Mouse (Mus musculus) MEL (cell line): ENCODE measurements around the gene Glt28d2. TPM values are rescaled to one million over a fixed set of nuclear protein-coding genes. Genes with fewer than 3 reads are reported as not detected.

Experiments used
- DNase-seq: peaks from one replicate; pipeline ENCODE4 v3.0.0; 2011; ENCODE audit warnings: low read depth, low spot score
- H3K27ac ChIP-seq: 2 replicates; pipeline ENCODE4 v1.5.1; 2012; ENCODE audit warnings: low read depth, mild to moderate bottlenecking, control low read depth, low read length, moderate library complexity; ENCODE audit not compliant: control insufficient read depth
- H3K27me3 ChIP-seq, 2 experiments: fragments of 150-350 bp in 1 of 2; sonication (generic) in 1 of 2; 2 replicates each; pipeline ENCODE4 v1.6.1; 2012; ENCODE audit warnings: low read length in 2 of 2, mild to moderate bottlenecking in 2 of 2, improper control_type of control experiment in 1 of 2, moderate library complexity in 1 of 2; ENCODE audit not compliant: insufficient read depth in 2 of 2, control insufficient read depth in 1 of 2
- H3K36me3 ChIP-seq, 2 experiments: 2 replicates each; pipeline ENCODE4 v1.6.1; 2012 to 2014; ENCODE audit warnings: low read length in 2 of 2, improper control_type of control experiment in 1 of 2, inconsistent platforms in 1 of 2, mild to moderate bottlenecking in 1 of 2; ENCODE audit not compliant: insufficient read depth in 2 of 2, control insufficient read depth in 1 of 2
- H3K4me1 ChIP-seq, 2 experiments: fragments of 150-350 bp in 1 of 2; sonication (generic) in 1 of 2; 2 replicates each; pipeline ENCODE4 v1.6.1; 2012; ENCODE audit warnings: low read length in 2 of 2, improper control_type of control experiment in 1 of 2, mild to moderate bottlenecking in 1 of 2; ENCODE audit not compliant: insufficient read depth in 2 of 2, control insufficient read depth in 1 of 2
- H3K4me3 ChIP-seq, 2 experiments: fragments of 150-350 bp in 1 of 2; sonication (generic) in 1 of 2; 2 replicates each; pipeline ENCODE4 v1.5.1; 2012; ENCODE audit warnings: low read depth in 2 of 2, low read length in 2 of 2, mild to moderate bottlenecking in 2 of 2, moderate library complexity in 2 of 2, control low read depth in 1 of 2, improper control_type of control experiment in 1 of 2; ENCODE audit not compliant: control insufficient read depth in 1 of 2, insufficient read depth in 1 of 2
- H3K79me2 ChIP-seq: 2 replicates; pipeline ENCODE4 v1.6.1; 2012; ENCODE audit warnings: mild to moderate bottlenecking, low read length, moderate library complexity; ENCODE audit not compliant: control insufficient read depth, poor library complexity, insufficient read depth
- H3K9ac ChIP-seq: 2 replicates; pipeline ENCODE4 v1.6.1; 2012; ENCODE audit warnings: low read depth, mild to moderate bottlenecking, control low read depth, low read length, moderate library complexity; ENCODE audit not compliant: control insufficient read depth, poor library complexity, severe bottlenecking
- H3K9me3 ChIP-seq: fragments of 150-350 bp; sonication (generic); replicated peaks from 2 replicates; pipeline ENCODE4 v1.6.1; 2012; ENCODE audit warnings: mild to moderate bottlenecking, low read length, improper control_type of control experiment, moderate library complexity; ENCODE audit not compliant: insufficient read depth
- BHLHE40 ChIP-seq: IDR thresholded peaks from 2 replicates; pipeline ENCODE4 v1.6.1; 2012; ENCODE audit warnings: low read depth, mild to moderate bottlenecking, inconsistent platforms, low read length, improper control_type of control experiment, borderline replicate concordance
- CHD2 ChIP-seq: IDR thresholded peaks from 2 replicates; pipeline ENCODE4 v1.6.1; 2011; ENCODE audit warnings: low read length, improper control_type of control experiment
- E2F4 ChIP-seq: IDR thresholded peaks from 2 replicates; pipeline ENCODE4 v1.6.1; 2011; ENCODE audit warnings: low read depth, low read length, improper control_type of control experiment, borderline replicate concordance
- ELF1 ChIP-seq: IDR thresholded peaks from 2 replicates; pipeline ENCODE4 v1.6.1; 2014; ENCODE audit warnings: low read depth, mild to moderate bottlenecking, inconsistent platforms, low read length, improper control_type of control experiment, moderate library complexity
- ETS1 ChIP-seq: IDR thresholded peaks from 2 replicates; pipeline ENCODE4 v1.6.1; 2012; ENCODE audit warnings: low read depth, mild to moderate bottlenecking, inconsistent platforms, low read length, improper control_type of control experiment, moderate library complexity
- JUND ChIP-seq: IDR thresholded peaks from 2 replicates; pipeline ENCODE4 v1.6.1; 2011; ENCODE audit warnings: low read depth, mild to moderate bottlenecking, improper control_type of control experiment, low read length
- KAT2A ChIP-seq: conservative IDR thresholded peaks from 2 replicates; pipeline ENCODE4 v1.6.1; 2012; ENCODE audit warnings: low read depth, low read length, improper control_type of control experiment, inconsistent platforms
- MAFK ChIP-seq: IDR thresholded peaks from 2 replicates; pipeline ENCODE4 v1.6.1; 2011; ENCODE audit warnings: low read depth, mild to moderate bottlenecking, low read length, improper control_type of control experiment, borderline replicate concordance
- MAZ ChIP-seq: IDR thresholded peaks from 2 replicates; pipeline ENCODE4 v1.6.1; 2012; ENCODE audit warnings: low read depth, mild to moderate bottlenecking, inconsistent platforms, low read length, improper control_type of control experiment
- MEF2A ChIP-seq: IDR thresholded peaks from 2 replicates; pipeline ENCODE4 v1.6.1; 2014; ENCODE audit warnings: low read depth, mild to moderate bottlenecking, inconsistent platforms, low read length, improper control_type of control experiment; ENCODE audit not compliant: poor library complexity, insufficient replicate concordance, severe bottlenecking; ENCODE audit errors: extremely low read depth
- MXI1 ChIP-seq: IDR thresholded peaks from 2 replicates; pipeline ENCODE4 v1.6.1; 2011; ENCODE audit warnings: mild to moderate bottlenecking, low read depth, low read length, improper control_type of control experiment
- MYC ChIP-seq: IDR thresholded peaks from 2 replicates; pipeline ENCODE4 v1.6.1; 2011; ENCODE audit warnings: low read depth, mild to moderate bottlenecking, low read length, improper control_type of control experiment, moderate library complexity
- NRF1 ChIP-seq: IDR thresholded peaks from 2 replicates; pipeline ENCODE4 v1.6.1; 2014; ENCODE audit warnings: low read depth, mild to moderate bottlenecking, inconsistent platforms, low read length, improper control_type of control experiment, moderate library complexity; ENCODE audit not compliant: poor library complexity, insufficient read depth, severe bottlenecking
- POLR2A ChIP-seq, 2 experiments: IDR thresholded peaks; 2 replicates each; pipeline ENCODE4 v1.6.1; 2011 to 2012; ENCODE audit warnings: low read length in 2 of 2, mild to moderate bottlenecking in 2 of 2, control low read depth in 1 of 2, improper control_type of control experiment in 1 of 2, low read depth in 1 of 2, moderate library complexity in 1 of 2; ENCODE audit not compliant: control insufficient read depth in 1 of 2, insufficient read depth in 1 of 2, poor library complexity in 1 of 2
- POLR2AphosphoS2 ChIP-seq: IDR thresholded peaks from 2 replicates; pipeline ENCODE4 v1.6.1; 2011; ENCODE audit warnings: low read length, improper control_type of control experiment
- SIN3A ChIP-seq: IDR thresholded peaks from 2 replicates; pipeline ENCODE4 v1.6.1; 2012; ENCODE audit warnings: low read length, improper control_type of control experiment, inconsistent platforms
- SMC3 ChIP-seq: IDR thresholded peaks from 2 replicates; pipeline ENCODE4 v1.6.1; 2011; ENCODE audit warnings: low read depth, low read length, improper control_type of control experiment
- TAL1 ChIP-seq: IDR thresholded peaks from 2 replicates; pipeline ENCODE4 v1.6.1; 2012; ENCODE audit warnings: mild to moderate bottlenecking, inconsistent platforms, low read length, moderate library complexity, mixed read lengths
- UBTF ChIP-seq: IDR thresholded peaks from 2 replicates; pipeline ENCODE4 v1.6.1; 2012; ENCODE audit warnings: low read depth, mild to moderate bottlenecking, inconsistent platforms, low read length, improper control_type of control experiment, moderate library complexity, borderline replicate concordance; ENCODE audit not compliant: insufficient read depth
- USF2 ChIP-seq, 2 experiments: IDR thresholded peaks; 2 replicates each; pipeline ENCODE4 v1.6.1; 2011 to 2012; ENCODE audit warnings: improper control_type of control experiment in 2 of 2, low read length in 2 of 2, borderline replicate concordance in 1 of 2, inconsistent platforms in 1 of 2, low read depth in 1 of 2, mild to moderate bottlenecking in 1 of 2; ENCODE audit not compliant: insufficient read depth in 1 of 2
- ZKSCAN1 ChIP-seq: IDR thresholded peaks from 2 replicates; pipeline ENCODE4 v1.6.1; 2012; ENCODE audit warnings: low read depth, mild to moderate bottlenecking, inconsistent platforms, low read length, improper control_type of control experiment, moderate library complexity
- ZMIZ1 ChIP-seq: IDR thresholded peaks from 2 replicates; pipeline ENCODE4 v1.6.1; 2012; ENCODE audit warnings: low read depth, mild to moderate bottlenecking, inconsistent platforms, low read length, improper control_type of control experiment, moderate library complexity
- polyA plus RNA-seq, 2 experiments: library from polyadenylated mRNA; stranded (reverse) in 1 of 2; unstranded in 1 of 2; fragments of >175 nt in 1 of 2; fragments of >200 nt in 1 of 2; gene quantifications; 2 replicates each; pipeline versions ENCODE4 v1.2.1 to v1.2.4; 2012; ENCODE audit warnings: low replicate concordance in 2 of 2, low read depth in 1 of 2; ENCODE audit not compliant: insufficient read length in 2 of 2, insufficient read depth in 1 of 2, missing spikeins in 1 of 2
- total RNA-seq: library from RNA; depleted of rRNA; stranded (reverse); fragments of 300-350 nt; gene quantifications from 2 replicates; pipeline ENCODE4 v1.2.3, GENCODE M21; 2012

The Glt28d2 gene
- total and polyA plus RNA-seq, 3 experiments, result not detected

DNA sequence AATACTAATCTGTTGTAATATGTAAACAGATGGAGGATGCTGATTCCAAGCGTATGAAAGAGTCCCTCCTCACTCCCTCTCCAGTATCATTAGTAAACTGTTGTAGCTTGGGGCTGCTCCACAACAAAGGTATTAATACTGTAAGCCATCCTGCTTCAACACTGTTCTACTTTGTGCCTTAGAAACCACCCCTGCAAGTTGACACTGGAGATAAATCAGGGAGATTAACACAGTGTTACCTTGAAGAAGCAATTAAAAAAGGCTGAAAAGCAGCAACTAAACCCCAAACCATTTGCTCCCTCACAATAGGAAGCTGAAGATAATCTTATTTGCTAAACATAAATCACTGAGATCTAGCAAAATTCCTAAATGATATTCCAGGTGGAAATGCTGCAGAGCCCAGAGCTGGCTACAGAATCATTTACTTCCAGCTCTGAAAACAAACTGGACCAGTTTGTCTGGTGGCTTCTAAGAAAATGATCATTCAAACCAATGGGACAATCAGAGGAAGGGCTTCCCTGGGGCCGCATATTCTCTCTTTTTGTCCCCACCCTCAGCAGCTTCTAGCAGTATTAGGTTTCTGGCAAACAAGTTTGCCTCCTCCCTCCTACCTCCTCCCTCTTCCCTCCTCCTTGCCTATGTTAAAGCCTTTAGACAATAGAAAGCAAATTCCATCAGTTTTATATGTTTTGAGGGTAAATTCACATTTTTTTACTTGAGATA is 45.7 kb downstream of the Glt28d2 start:
- Histone ChIP-seq H3K36me3 (no peaks in the 10 kb centered on the region), H3K9me3 (no peaks in the 10 kb centered on the region), H3K4me3 (no peak overlapping the region), H3K27me3 (no peaks in the 10 kb centered on the region), H3K79me2 (no peaks in the 10 kb centered on the region), H3K27ac (no peak overlapping the region), H3K9ac (no peak overlapping the region), H3K4me1 (no peaks in the 10 kb centered on the region)
- TF ChIP-seq ETS1, result no peak
- TF ChIP-seq BHLHE40, result no peak
- DNase-seq, result no peak

DNA sequence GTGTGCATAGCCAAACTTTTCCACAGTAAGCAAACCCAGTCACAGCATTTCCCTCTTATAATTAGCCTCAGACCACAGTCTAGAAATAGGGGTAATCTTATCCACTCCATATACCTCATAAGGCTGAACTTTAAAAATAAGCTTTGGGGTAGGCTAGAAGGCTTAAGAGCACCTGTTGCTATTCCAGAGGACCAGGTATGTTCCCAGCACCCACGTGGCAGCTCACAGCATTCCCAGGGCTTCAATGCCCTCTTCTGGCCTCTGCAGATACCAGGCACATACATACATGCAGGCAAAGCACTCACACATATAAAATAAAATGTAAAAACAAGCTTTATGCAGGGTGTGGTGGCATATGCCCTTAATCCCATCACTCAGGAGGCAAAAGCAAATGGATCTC is 53.7 kb downstream of the Glt28d2 start:
- no peak overlapping the region for H3K27ac ChIP-seq
- no peaks in the 10 kb centered on the region for H3K4me1 ChIP-seq
- no peak for TF ChIP-seq JUND
- TF ChIP-seq CHD2, result no peak
- no peak for TF ChIP-seq MXI1
- no peak for TF ChIP-seq SIN3A
- TF ChIP-seq ELF1, result no peak
- TF ChIP-seq POLR2AphosphoS2, result no peak
- no peak for TF ChIP-seq UBTF
- no peak for TF ChIP-seq USF2 (IDR thresholded peaks at IDR 0.05; ENCODE audit: borderline replicate concordance in 1 of 2, insufficient read depth in 1 of 2, low read depth in 1 of 2, low read length in 2 of 2)
- no peaks in the 10 kb centered on the region for H3K27me3 ChIP-seq
- H3K79me2 ChIP-seq, result no peaks in the 10 kb centered on the region
- H3K4me3 ChIP-seq, result no peak overlapping the region
- H3K9ac ChIP-seq, result no peak overlapping the region
- DNase-seq, result no peak
- H3K36me3 ChIP-seq, result no peaks in the 10 kb centered on the region
- H3K9me3 ChIP-seq, result no peaks in the 10 kb centered on the region

- Histone ChIP-seq H3K4me3 (no peak overlapping the region), H3K4me1 (no peaks in the 10 kb centered on the region), H3K27ac (no peak overlapping the region), H3K9me3 (no peaks in the 10 kb centered on the region), H3K9ac (no peak overlapping the region), H3K36me3 (no peaks in the 10 kb centered on the region), H3K79me2 (no peaks in the 10 kb centered on the region), H3K27me3 (no peaks in the 10 kb centered on the region)
- no peak for DNase-seq
- TF ChIP-seq ZMIZ1 (no peak), MAFK (no peak), KAT2A (no peak), SMC3 (no peak), ZKSCAN1 (no peak), MEF2A (no peak), E2F4 (no peak), TAL1 (no peak), MXI1 (no peak), POLR2A (IDR thresholded peaks at IDR 0.05; ENCODE audit: control insufficient read depth in 1 of 2, insufficient read depth in 1 of 2, low read depth in 1 of 2, low read length in 2 of 2, poor library complexity in 1 of 2) (no peak), USF2 (IDR thresholded peaks at IDR 0.05; ENCODE audit: borderline replicate concordance in 1 of 2, insufficient read depth in 1 of 2, low read depth in 1 of 2, low read length in 2 of 2) (no peak), MYC (no peak), NRF1 (no peak), MAZ (no peak)
Observed at GRCm38 (mm10) chr3:85832490-85833155, 54.7 kb downstream of the Glt28d2 start.
